Mouse (Mus musculus) C2C12 (cell line): Measurements from ENCODE around the gene Ptger1. TPM values are rescaled to one million over a fixed set of nuclear protein-coding genes. Genes with fewer than 3 reads are reported as not detected.

Experiments used
- H3K27me3 ChIP-seq: one replicate; pipeline ENCODE4 v1.6.1; 2011; ENCODE audit not compliant: control insufficient read depth, insufficient read depth, insufficient read length
- H3K36me3 ChIP-seq: one replicate; pipeline ENCODE4 v1.6.1; 2011; ENCODE audit not compliant: control insufficient read depth, insufficient read depth
- H3K4me3 ChIP-seq: one replicate; pipeline ENCODE4 v1.5.1; 2011; ENCODE audit warnings: mild to moderate bottlenecking, control low read depth; ENCODE audit not compliant: poor library complexity, insufficient read depth, severe bottlenecking
- H3K79me2 ChIP-seq: one replicate; pipeline ENCODE4 v1.6.1; 2011; ENCODE audit not compliant: control insufficient read depth, insufficient read depth
- H3K79me3 ChIP-seq: one replicate; pipeline ENCODE4 v1.6.1; 2011; ENCODE audit warnings: low read depth, control low read depth
- H3ac ChIP-seq: one replicate; pipeline ENCODE3; 2011; ENCODE audit warnings: low read depth; ENCODE audit not compliant: control insufficient read depth, insufficient read length
- CEBPB ChIP-seq: IDR thresholded peaks from one replicate; pipeline ENCODE4 v1.6.1; 2011; ENCODE audit warnings: low read depth, mild to moderate bottlenecking, control low read depth, moderate library complexity
- CTCF ChIP-seq: IDR thresholded peaks from one replicate; pipeline ENCODE4 v1.5.1; 2011; ENCODE audit not compliant: control insufficient read depth, insufficient read depth, insufficient read length
- FOSL1 ChIP-seq: IDR thresholded peaks from one replicate; pipeline ENCODE4 v1.8.0; 2011; ENCODE audit warnings: mild to moderate bottlenecking, low read length; ENCODE audit not compliant: poor library complexity, insufficient read depth, severe bottlenecking
- MAX ChIP-seq: IDR thresholded peaks from one replicate; pipeline ENCODE4 v1.6.1; 2011; ENCODE audit warnings: mild to moderate bottlenecking, control low read depth
- MYOD1 ChIP-seq: IDR thresholded peaks from one replicate; pipeline ENCODE4 v1.6.1; 2011; ENCODE audit warnings: low read depth; ENCODE audit not compliant: control insufficient read depth, insufficient read length
- MYOG ChIP-seq: IDR thresholded peaks from one replicate; pipeline ENCODE4 v1.6.1; 2011; ENCODE audit not compliant: control insufficient read depth, insufficient read length; ENCODE audit errors: extremely low read depth
- USF1 ChIP-seq: IDR thresholded peaks from one replicate; pipeline ENCODE4 v1.6.1; 2011; ENCODE audit warnings: low read depth, mild to moderate bottlenecking, control low read depth, moderate library complexity
- polyA plus RNA-seq: library from polyadenylated mRNA; unstranded; fragments of >200 nt; fragmentation: generic; extraction: Trizol; gene quantifications from one replicate; pipeline ENCODE4 v1.2.1, GENCODE M21; 2012; ENCODE audit warnings: missing spikeins

Gene Ptger1
- polyA plus RNA-seq, 1 experiment: 0.56 TPM

GRCm38 (mm10) chr8:83639649-83640048 is 26.8 kb upstream of the Ptger1 start:
- TF ChIP-seq USF1 (no peak), CEBPB (no peak), CTCF (no peak), FOSL1 (no peak), MYOD1 (no peak), MAX (no peak), MYOG (no peak)
- no peaks in the 10 kb centered on the region for H3K79me3 ChIP-seq
- no peak overlapping the region for H3ac ChIP-seq
- no peaks in the 10 kb centered on the region for H3K36me3 ChIP-seq
- H3K4me3 ChIP-seq: no peak overlapping the region
- no peaks in the 10 kb centered on the region for H3K27me3 ChIP-seq
- H3K79me2 ChIP-seq: no peaks in the 10 kb centered on the region

- Histone ChIP-seq H3K79me2 (no peaks in the 10 kb centered on the region), H3ac (no peak overlapping the region), H3K27me3 (peaks cover 6% of the 10 kb centered on the region), H3K36me3 (no peaks in the 10 kb centered on the region), H3K4me3 (no peak overlapping the region), H3K79me3 (no peaks in the 10 kb centered on the region)
- TF ChIP-seq MAX (no peak), CTCF (no peak), FOSL1 (no peak)
These were observed 19.0 kb upstream of the Ptger1 start for GRCm38 (mm10) chr8:83647511-83647910.

GRCm38 (mm10) chr8:83648031-83648430 is 18.4 kb upstream of the Ptger1 start:
- no peaks in the 10 kb centered on the region for H3K79me3 ChIP-seq
- no peak overlapping the region for H3K4me3 ChIP-seq
- no peak overlapping the region for H3ac ChIP-seq
- no peak for TF ChIP-seq MAX
- H3K27me3 ChIP-seq: peaks cover 6% of the 10 kb centered on the region
- no peaks in the 10 kb centered on the region for H3K36me3 ChIP-seq
- H3K79me2 ChIP-seq: peaks cover 5% of the 10 kb centered on the region

DNA sequence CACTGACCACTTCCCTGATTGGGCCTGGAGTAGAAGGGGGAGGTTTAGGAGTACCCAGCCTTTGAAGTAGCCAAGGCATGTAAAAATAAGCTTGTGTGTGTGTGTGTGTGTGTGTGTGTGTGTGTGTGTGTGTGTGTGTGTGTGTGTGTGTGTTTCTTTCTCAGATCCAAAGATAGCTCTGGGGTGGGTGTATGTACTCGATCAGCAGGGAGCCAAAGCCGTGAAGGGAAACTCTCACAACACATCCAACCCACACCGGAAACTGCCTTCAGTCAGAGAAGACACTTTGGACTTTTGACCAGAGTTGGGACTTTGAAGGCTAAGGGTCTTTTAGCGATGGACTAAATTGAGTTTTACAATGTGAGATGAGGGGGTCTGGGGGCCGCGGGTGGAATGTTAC is 16.8 kb upstream of the Ptger1 start:
- H3ac ChIP-seq: no peak overlapping the region
- H3K4me3 ChIP-seq: no peak overlapping the region
- H3K36me3 ChIP-seq: no peaks in the 10 kb centered on the region
- H3K79me3 ChIP-seq: no peaks in the 10 kb centered on the region
- TF ChIP-seq FOSL1 (no peak), MYOD1 (no peak), MAX (no peak), MYOG (no peak), USF1 (no peak), CTCF (no peak), CEBPB (no peak)
- H3K79me2 ChIP-seq: peaks cover 19% of the 10 kb centered on the region
- H3K27me3 ChIP-seq: peaks cover 6% of the 10 kb centered on the region

- Histone ChIP-seq H3K79me2 (peaks cover 23% of the 10 kb centered on the region), H3K79me3 (no peaks in the 10 kb centered on the region), H3K4me3 (peak within 1 kb of the TSS; percentile 87), H3K36me3 (peaks cover 4% of the 10 kb centered on the region), H3ac (peak within 1 kb of the TSS; percentile 95), H3K27me3 (no peaks in the 10 kb centered on the region)
- TF ChIP-seq CTCF (no peak), USF1 (peak; percentile 16)
These were observed 14.3 kb upstream of the Ptger1 start, which contains the start of gene Gipc1 for GRCm38 (mm10) chr8:83652030-83652743. Gipc1 (plus strand) TSS chr8:83652677.

DNA sequence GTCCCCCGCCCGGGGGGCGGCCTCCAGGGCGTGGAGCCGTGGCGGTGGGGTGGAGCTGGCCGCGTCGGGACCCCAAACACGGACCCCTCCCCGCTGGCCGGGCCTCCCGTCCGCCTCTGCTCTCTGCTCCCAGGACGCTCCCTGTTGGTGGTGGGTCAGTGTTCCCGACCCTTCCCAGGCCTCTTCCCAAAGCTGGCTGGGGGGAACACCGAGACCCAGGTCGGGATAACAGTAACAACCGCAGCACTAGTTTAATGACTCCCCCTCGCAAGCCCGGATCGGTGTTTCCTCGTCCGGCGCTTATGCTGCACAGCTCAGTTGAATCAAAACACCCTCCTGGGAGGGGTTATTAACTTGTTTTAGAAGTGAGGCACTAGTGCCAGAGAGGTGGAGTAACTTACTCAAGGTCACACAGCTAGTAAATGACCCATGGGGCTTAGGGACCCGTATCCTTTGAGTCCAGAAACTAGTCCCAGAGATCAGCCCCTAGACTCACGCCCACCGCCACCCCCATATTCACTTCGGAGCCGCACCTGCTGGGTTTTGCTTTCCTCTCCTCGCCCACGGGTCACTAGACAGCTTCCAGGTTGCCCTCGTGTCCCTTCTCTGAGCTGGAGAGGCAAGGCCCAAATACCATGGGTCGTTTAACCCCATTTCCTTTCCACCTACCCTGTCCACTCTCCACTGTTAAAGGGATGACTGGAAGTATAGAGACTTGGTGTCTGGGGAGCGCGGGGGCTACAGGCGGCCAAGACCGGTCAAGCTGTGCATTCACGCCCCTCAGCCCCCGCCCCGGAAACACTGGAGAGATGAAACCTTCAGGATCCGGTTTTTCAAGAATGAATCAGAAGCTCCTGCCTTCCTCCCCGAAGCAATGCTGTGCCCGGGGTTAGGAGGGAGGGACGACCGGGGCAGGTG is 13.5 kb upstream of the Ptger1 start:
- Histone ChIP-seq H3K36me3 (peaks cover 5% of the 10 kb centered on the region), H3K4me3 (peak overlapping the region; percentile 87), H3K79me2 (peaks cover 23% of the 10 kb centered on the region), H3ac (peak overlapping the region; percentile 95), H3K27me3 (no peaks in the 10 kb centered on the region), H3K79me3 (peaks cover 1% of the 10 kb centered on the region)
- no peak for TF ChIP-seq FOSL1
